Mouse (Mus musculus) B cell, adult 2 months (primary cell): ENCODE results near the gene Gm49383.
"Not testable (repeated sequence)": the region's sequence is repeated elsewhere in the genome, so short reads cannot be mapped to it uniquely, and the experiment has no call there.

ENCODE experiments used
- DNase-seq, 2 experiments: peaks; one replicate each; pipeline ENCODE4 v3.0.0; 2022

Gm49383 gene

GRCm38 (mm10) chr12:69163586-69163985 is 33.3 kb downstream of the Gm49383 start:
- not testable (repeated sequence) for DNase-seq

- DNase-seq, result not testable (repeated sequence)
Measured at GRCm38 (mm10) chr12:69160677-69161076, 36.2 kb downstream of the Gm49383 start.

DNA sequence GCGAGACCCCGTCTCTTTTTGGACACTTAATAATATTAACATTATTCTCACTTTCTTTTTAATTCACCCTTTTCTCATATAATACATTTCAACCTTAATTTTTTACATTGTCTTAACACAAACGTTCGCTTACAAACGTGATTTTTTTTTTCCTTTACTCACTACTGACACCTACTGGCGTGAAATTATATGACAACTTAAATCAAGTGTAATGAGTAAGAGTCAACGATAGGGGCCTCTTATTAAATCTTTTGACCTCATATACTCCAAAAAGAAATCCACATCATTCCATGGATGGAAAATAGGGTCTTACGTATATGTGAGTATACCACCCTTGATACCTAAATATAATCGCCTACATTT is 37.3 kb downstream of the Gm49383 start:
- DNase-seq, result peak in 1 of 2 experiments; percentile 47

DNA sequence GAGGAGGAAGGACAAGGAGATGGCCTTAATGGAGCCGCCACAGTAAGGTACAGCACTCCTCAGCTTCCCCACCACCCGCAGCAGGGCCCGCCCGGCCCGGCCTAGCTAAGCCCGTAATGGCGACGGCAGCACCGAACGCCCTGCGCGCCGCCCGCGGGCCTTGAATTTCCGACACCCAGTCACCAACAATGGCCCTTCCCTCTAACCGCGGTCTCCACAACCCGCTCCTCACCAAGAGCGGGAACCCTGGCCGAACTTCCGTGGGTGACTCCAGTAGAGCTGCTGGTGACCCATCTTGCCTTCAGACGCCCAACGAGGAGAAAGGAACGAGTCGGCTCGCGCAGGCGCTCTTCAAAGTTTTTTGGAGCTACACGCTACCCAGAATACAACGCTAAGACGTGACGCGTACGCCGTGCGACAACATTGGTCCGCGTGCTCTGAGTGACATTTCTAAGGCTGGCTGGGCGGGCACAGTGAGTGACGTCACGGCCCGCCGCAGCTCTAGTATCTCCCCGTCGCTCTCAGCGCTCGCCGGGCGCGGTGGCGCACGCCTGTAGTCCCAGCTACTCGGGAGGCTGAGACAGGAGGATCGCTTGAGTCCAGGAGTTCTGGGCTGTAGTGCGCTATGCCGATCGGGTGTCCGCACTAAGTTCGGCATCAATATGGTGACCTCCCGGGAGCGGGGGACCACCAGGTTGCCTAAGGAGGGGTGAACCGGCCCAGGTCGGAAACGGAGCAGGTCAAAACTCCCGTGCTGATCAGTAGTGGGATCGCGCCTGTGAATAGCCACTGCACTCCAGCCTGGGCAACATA is 37.9 kb downstream of the Gm49383 start, which contains the start of gene Rps29:
Rps29 (minus strand) TSS at position 422 of the 813 bp plus-strand sequence.
- peak; percentile 97 to 98 for DNase-seq

- DNase-seq, result no peak
Measured at GRCm38 (mm10) chr12:69158366-69158764, 38.5 kb downstream of the Gm49383 start.

GRCm38 (mm10) chr12:69157107-69157506 is 39.8 kb downstream of the Gm49383 start:
- DNase-seq, result no peak

DNA sequence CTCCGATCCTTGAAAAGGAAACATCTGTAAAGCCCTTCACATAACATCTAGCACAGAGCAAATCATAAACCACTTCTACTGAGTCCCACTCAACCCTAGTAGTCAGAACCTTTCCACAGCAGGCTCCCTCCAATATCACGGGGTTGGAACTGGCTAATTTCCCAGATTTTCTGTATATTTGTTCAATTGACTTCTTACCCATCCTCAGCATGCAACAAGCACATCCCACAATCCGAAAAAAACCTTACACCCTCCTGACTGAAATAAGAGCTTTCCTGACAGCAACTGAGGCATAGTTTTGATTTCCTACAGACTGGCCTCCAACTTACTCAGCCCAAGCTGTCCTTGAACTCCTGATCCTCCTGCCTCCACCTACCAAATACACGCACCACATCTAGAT is 40.5 kb downstream of the Gm49383 start:
- DNase-seq, result no peak

DNA sequence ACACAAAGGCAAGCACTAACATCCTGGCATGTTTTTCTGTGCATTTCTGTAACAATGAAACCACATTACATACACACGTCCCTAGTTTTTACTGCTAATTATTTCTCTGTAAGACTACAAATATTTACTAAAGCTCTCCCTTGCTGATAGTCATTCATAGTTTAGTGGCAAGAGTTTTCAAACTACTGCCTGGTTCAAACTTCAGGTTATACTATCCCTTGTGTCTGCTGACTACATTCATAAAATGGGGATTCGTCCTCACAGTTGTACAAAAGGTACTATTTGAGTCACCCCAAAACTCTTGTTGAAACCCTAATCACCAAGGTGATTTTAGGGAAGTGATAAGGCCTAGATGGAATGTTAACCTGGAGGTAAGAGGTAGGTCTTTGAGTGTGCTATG is 41.0 kb downstream of the Gm49383 start:
- DNase-seq, result no peak

DNA sequence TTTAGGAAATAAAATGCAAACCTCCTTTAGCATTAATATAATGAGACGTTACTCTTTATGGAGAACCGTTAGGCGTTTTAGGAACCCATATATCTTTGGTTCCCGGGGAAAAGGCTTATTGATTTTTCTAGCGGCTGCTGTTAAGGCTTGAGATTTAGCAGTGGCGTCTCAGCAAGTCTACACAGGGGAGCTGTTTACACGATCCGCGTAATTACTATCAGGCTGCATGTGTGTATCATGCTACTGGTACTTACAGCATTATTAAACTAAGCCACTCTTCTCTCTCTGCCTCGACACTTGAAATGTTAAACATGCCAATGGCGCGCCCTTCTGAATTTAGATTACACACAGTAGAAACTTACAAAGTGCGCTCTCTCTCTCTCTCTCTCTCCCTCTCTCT is 46.9 kb downstream of the Gm49383 start:
- DNase-seq, result no peak

GRCm38 (mm10) chr12:69147166-69147735 is 49.7 kb downstream of the Gm49383 start:
- DNase-seq, result no peak

DNA sequence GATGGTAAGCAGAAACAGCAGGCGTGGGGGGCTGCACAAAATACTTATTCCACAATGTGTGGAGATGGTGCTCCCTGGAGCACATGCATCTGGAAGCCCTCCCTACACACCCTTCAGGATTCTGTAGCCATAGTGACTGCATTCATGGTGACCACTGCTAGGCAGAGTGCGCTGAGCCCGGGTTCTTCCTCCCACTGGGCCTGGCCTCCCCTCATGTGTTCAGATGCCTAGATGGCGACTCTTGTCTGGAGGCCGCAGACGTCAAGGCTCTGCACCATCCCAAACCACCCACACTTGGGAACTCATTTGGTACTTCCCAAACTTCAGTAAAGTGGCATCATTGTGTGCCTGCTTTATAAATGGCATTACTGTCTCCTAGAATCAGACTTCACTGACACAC is 53.4 kb downstream of the Gm49383 start:
- DNase-seq, result no peak

- DNase-seq, result no peak
Measured at GRCm38 (mm10) chr12:69139841-69140240, 57.1 kb downstream of the Gm49383 start.

- DNase-seq, result no peak
Measured at GRCm38 (mm10) chr12:69139201-69139600, 57.7 kb downstream of the Gm49383 start.
